ENCODE assay signal across 8 mouse cellular contexts in genomic region chr2:164953224-164953623, GRCm38 (mm10). TPM values are rescaled to one million over a fixed set of nuclear protein-coding genes. Genes with fewer than 3 reads are reported as not detected.
DNase-seq lines count a peak whose midpoint lies in the region; ATAC-seq and TF ChIP-seq lines count a peak whose summit lies in the region.

No protein-coding gene starts in this region.

- H3K4me3 ChIP-seq in CH12.LX (replicated peaks in 1 of 3; ENCODE audit: low read depth in 2 of 3, low read length in 2 of 3, poor library complexity in 1 of 3), result no peak overlapping the region
- peak overlapping the region; percentile 13; the same call in 1 of the 2 replicates for H3K4me3 ChIP-seq in bone marrow macrophage, adult 2 months (ENCODE audit: insufficient read depth, low read length)
- H3K4me3 ChIP-seq in embryonic fibroblast, embryonic 13.5 days (ENCODE audit: insufficient read depth, low read length), result no peak overlapping the region
- H3K4me3 ChIP-seq in heart, embryonic 16.5 days (ENCODE audit: low read length), result no peak overlapping the region
- no peak overlapping the region for H3K4me3 ChIP-seq in lung, embryonic 15.5 days

- no peak for TF ChIP-seq EP300 in CH12.LX (IDR thresholded peaks at IDR 0.05; ENCODE audit: low read length)

- peaks cover 81% of the 10 kb centered on the region for H3K27me3 ChIP-seq in CH12.LX (replicated peaks)
- peaks cover 58% of the 10 kb centered on the region for H3K27me3 ChIP-seq in heart, embryonic 16.5 days (ENCODE audit: control insufficient read depth, insufficient read depth, low read length)
- peaks cover 73% of the 10 kb centered on the region for H3K27me3 ChIP-seq in lung, embryonic 15.5 days

- no peak overlapping the region for H3K4me2 ChIP-seq in CH12.LX (ENCODE audit: insufficient read depth, low read depth, poor library complexity, severe bottlenecking)
- peak overlapping the region; percentile 42 for H3K4me2 ChIP-seq in heart, embryonic 16.5 days (ENCODE audit: low read depth, low read length)
- no peak overlapping the region for H3K4me2 ChIP-seq in lung, embryonic 15.5 days

- TF ChIP-seq RAD21 in CH12.LX (IDR thresholded peaks at IDR 0.05; ENCODE audit: low read depth, low read length), result peak; percentile 80

- peak; percentile 71 for DNase-seq in CH12.LX (ENCODE audit: extremely low read depth)
- DNase-seq in kidney, postnatal 25 days, result peak; percentile 80
- peak; percentile 37 for DNase-seq in ovary, adult 18-20 months (ENCODE audit: low spot score)
- DNase-seq in thymus, postnatal 10 days (ENCODE audit: low spot score in 2 of 2), result peak; percentile 43 to 82

- no peaks in the 10 kb centered on the region for H3K79me2 ChIP-seq in CH12.LX (replicated peaks; ENCODE audit: control insufficient read depth, extremely low read depth, insufficient read depth, poor library complexity, severe bottlenecking)

- no peak for TF ChIP-seq POLR2A in CH12.LX (IDR thresholded peaks at IDR 0.05; ENCODE audit: low read depth, low read length)
- 0 out of 2 replicates have a peak, but pooled peaks have one; percentile 15 for TF ChIP-seq POLR2A in bone marrow macrophage, adult 2 months (IDR thresholded peaks at IDR 0.05; ENCODE audit: borderline replicate concordance, low read depth, low read length)
- TF ChIP-seq POLR2A in embryonic fibroblast, embryonic 13.5 days (IDR thresholded peaks at IDR 0.05; ENCODE audit: low read depth, low read length), result no peak

- H3K27ac ChIP-seq in CH12.LX (ENCODE audit: insufficient read depth, low read depth), result no peak overlapping the region
- H3K27ac ChIP-seq in bone marrow macrophage, adult 2 months (ENCODE audit: insufficient read depth, low read depth, low read length), result no peak overlapping the region
- H3K27ac ChIP-seq in embryonic fibroblast, embryonic 13.5 days (ENCODE audit: insufficient read depth, low read length), result no peak overlapping the region
- no peak overlapping the region for H3K27ac ChIP-seq in heart, embryonic 16.5 days (ENCODE audit: low read length)
- H3K27ac ChIP-seq in lung, embryonic 15.5 days, result no peak overlapping the region

- in situ Hi-C loops in CH12.LX (cut with MboI; ENCODE audit: low pct_ligation_motif_present, low pct_unique_long_range_greater_than_20kb, low sequenced_read_pairs), result loop anchor here (10.0 kb wide), 1 partner anchor 332 kb away; the partner anchor contains the start of gene Slc35c2

- peaks cover 9 to 13% of the 10 kb centered on the region in 2 experiments for H3K4me1 ChIP-seq in CH12.LX (ENCODE audit: control insufficient read depth in 1 of 2, insufficient read depth in 2 of 2)
- peaks cover 5% of the 10 kb centered on the region for H3K4me1 ChIP-seq in bone marrow macrophage, adult 2 months (ENCODE audit: control insufficient read depth, insufficient read depth, low read length)
- no peaks in the 10 kb centered on the region for H3K4me1 ChIP-seq in embryonic fibroblast, embryonic 13.5 days (ENCODE audit: control insufficient read depth, insufficient read depth, low read length)
- peaks cover 11% of the 10 kb centered on the region for H3K4me1 ChIP-seq in heart, embryonic 16.5 days (ENCODE audit: control insufficient read depth, insufficient read depth, low read length)
- 0 out of 2 replicates have a peak, but pooled peaks cover 3% of the 10 kb centered on the region for H3K4me1 ChIP-seq in lung, embryonic 15.5 days

- WGBS in heart, embryonic 16.5 days, result 2% methylated on average over 21 of the region's 21 CpGs
- under 1% methylated on average over 21 of the region's 21 CpGs for WGBS in lung, embryonic 15.5 days

- ATAC-seq in heart, embryonic 16.5 days (replicated peaks; ENCODE audit: extremely low read depth, insufficient read depth, low FRiP score), result peak; percentile 65
- peak; percentile 65; the same call in 1 of the 2 replicates for ATAC-seq in lung, embryonic 15.5 days (ENCODE audit: borderline replicate concordance, extremely low read depth, low FRiP score, low TSS enrichment)

- dilution Hi-C loops in CH12.LX (cut with MboI; ENCODE audit: extremely low pct_ligation_motif_present, extremely low pct_unique_long_range_greater_than_20kb, low sequenced_read_pairs), result no loop called here

- TF ChIP-seq CTCF in CH12.LX (conservative IDR thresholded peaks at IDR 0.05 in 1 of 2, IDR thresholded peaks at IDR 0.05 in 1 of 2; ENCODE audit: low read depth in 2 of 2, low read length in 2 of 2), result peak; percentile 62 to 86
- TF ChIP-seq CTCF in bone marrow macrophage, adult 2 months (IDR thresholded peaks at IDR 0.05; ENCODE audit: low read depth, low read length), result peak; percentile 97
- TF ChIP-seq CTCF in embryonic fibroblast, embryonic 13.5 days (IDR thresholded peaks at IDR 0.05; ENCODE audit: borderline replicate concordance, insufficient read depth, low read length), result peak; percentile 82

- H3K9me3 ChIP-seq in CH12.LX (replicated peaks; ENCODE audit: low read length), result peaks cover 27% of the 10 kb centered on the region
- peaks cover 4% of the 10 kb centered on the region for H3K9me3 ChIP-seq in heart, embryonic 16.5 days (replicated peaks; ENCODE audit: control insufficient read depth, low read length)
- no peaks in the 10 kb centered on the region for H3K9me3 ChIP-seq in lung, embryonic 15.5 days

- H3K36me3 ChIP-seq in CH12.LX (replicated peaks in 1 of 2; ENCODE audit: control insufficient read depth in 1 of 2, insufficient read depth in 1 of 2, low read length in 1 of 2), result no peaks in the 10 kb centered on the region
- H3K36me3 ChIP-seq in heart, embryonic 16.5 days (ENCODE audit: control insufficient read depth, insufficient read depth), result no peaks in the 10 kb centered on the region
- no peaks in the 10 kb centered on the region for H3K36me3 ChIP-seq in lung, embryonic 15.5 days

- no peak overlapping the region for H3K9ac ChIP-seq in CH12.LX (ENCODE audit: insufficient read depth, low read depth)
- no peak overlapping the region for H3K9ac ChIP-seq in heart, embryonic 16.5 days (ENCODE audit: low read length)
- no peak overlapping the region for H3K9ac ChIP-seq in lung, embryonic 15.5 days

TF ChIP-seq in CH12.LX, 34 proteins besides CTCF, POLR2A, EP300 and RAD21:
- TF ChIP-seq MAZ (IDR thresholded peaks at IDR 0.05; ENCODE audit: low read depth, low read length) (peak; percentile 72; the same call in 1 of the 2 replicates), CHD1 (IDR thresholded peaks at IDR 0.05; ENCODE audit: low read depth, low read length) (no peak), SMC3 (IDR thresholded peaks at IDR 0.05; ENCODE audit: low read depth, low read length) (peak; percentile 59), ZC3H11A (IDR thresholded peaks at IDR 0.05; ENCODE audit: low read depth, low read length) (no peak), JUN (IDR thresholded peaks at IDR 0.05; ENCODE audit: insufficient read depth, low read depth, low read length) (no peak), NELFE (IDR thresholded peaks at IDR 0.05; ENCODE audit: low read depth, low read length) (no peak), POLR2AphosphoS2 (IDR thresholded peaks at IDR 0.05; ENCODE audit: low read depth, low read length) (no peak), BHLHE40 (IDR thresholded peaks at IDR 0.05; ENCODE audit: low read depth, low read length) (no peak), JUND (conservative IDR thresholded peaks at IDR 0.05; ENCODE audit: low read depth, low read length) (no peak), ZNF384 (IDR thresholded peaks at IDR 0.05; ENCODE audit: low read depth, low read length) (no peak)

RNA-seq across cellular contexts. Expression of gene Slc12a5, which starts 7.4 kb away (rescaled TPM):
- total RNA-seq in CH12.LX (2012; rRNA removed), result 0.30 and 0.34 TPM in 2 replicates
- 0.05 and 0.18 TPM in 2 replicates for total RNA-seq in CH12.LX (2014; rRNA removed)
- 0.71 and 0.83 TPM in 2 replicates for polyA plus RNA-seq in CH12.LX (2012; ENCODE audit: insufficient read length, low read depth)
- not detected in 2 replicates for polyA plus RNA-seq in bone marrow macrophage, adult 2 months (2012; ENCODE audit: insufficient read depth, insufficient read length, missing spikeins)
- polyA plus RNA-seq in embryonic fibroblast, embryonic 13.5 days (2011; ENCODE audit: insufficient read length, low read depth, missing spikeins), result 0.55 and 1.4 TPM in 2 replicates
- polyA plus RNA-seq in heart, embryonic 16.5 days (2015; fragmentation: Nextera tagmentation; extraction: Ambion mirVana), result 0.21 and 0.68 TPM in 2 replicates
- polyA plus RNA-seq in lung, embryonic 15.5 days (2015; fragmentation: Nextera tagmentation; extraction: Ambion mirVana), result 0.68 and 1.1 TPM in 2 replicates

RNA-seq across cellular contexts. Expression of gene Mmp9, which starts 12.6 kb away (rescaled TPM):
- not detected in 2 replicates for total RNA-seq in CH12.LX (2012; rRNA removed)
- total RNA-seq in CH12.LX (2014; rRNA removed), result not detected in 2 replicates
- not detected in 2 replicates for polyA plus RNA-seq in CH12.LX (2012; ENCODE audit: insufficient read length, low read depth)
- polyA plus RNA-seq in bone marrow macrophage, adult 2 months (2012; ENCODE audit: insufficient read depth, insufficient read length, missing spikeins), result 0.70 and 1.4 TPM in 2 replicates
- 8.0 and 8.1 TPM in 2 replicates for polyA plus RNA-seq in embryonic fibroblast, embryonic 13.5 days (2011; ENCODE audit: insufficient read length, low read depth, missing spikeins)
- 3.8 and 9.7 TPM in 2 replicates for polyA plus RNA-seq in heart, embryonic 16.5 days (2015; fragmentation: Nextera tagmentation; extraction: Ambion mirVana)
- 0.59 and 1.4 TPM in 2 replicates for polyA plus RNA-seq in lung, embryonic 15.5 days (2015; fragmentation: Nextera tagmentation; extraction: Ambion mirVana)

RNA-seq across cellular contexts. Expression of gene Zfp335, which starts 41.7 kb away (rescaled TPM):
- 12.0 and 14.4 TPM in 2 replicates for total RNA-seq in CH12.LX (2012; rRNA removed)
- total RNA-seq in CH12.LX (2014; rRNA removed), result 5.0 and 5.2 TPM in 2 replicates
- 13.1 and 16.5 TPM in 2 replicates for polyA plus RNA-seq in CH12.LX (2012; ENCODE audit: insufficient read length, low read depth)
- polyA plus RNA-seq in bone marrow macrophage, adult 2 months (2012; ENCODE audit: insufficient read depth, insufficient read length, missing spikeins), result 14.0 and 14.5 TPM in 2 replicates
- 11.0 and 11.9 TPM in 2 replicates for polyA plus RNA-seq in embryonic fibroblast, embryonic 13.5 days (2011; ENCODE audit: insufficient read length, low read depth, missing spikeins)
- 9.2 and 9.5 TPM in 2 replicates for polyA plus RNA-seq in heart, embryonic 16.5 days (2015; fragmentation: Nextera tagmentation; extraction: Ambion mirVana)
- 12.4 and 13.2 TPM in 2 replicates for polyA plus RNA-seq in lung, embryonic 15.5 days (2015; fragmentation: Nextera tagmentation; extraction: Ambion mirVana)
